Mouse (Mus musculus): ENCODE results near the gene Col16a1.

- TF ChIP-seq POLR2A (IDR thresholded peaks at IDR 0.05; ENCODE audit: low read depth, low read length) (no peak), CTCF (IDR thresholded peaks at IDR 0.05; ENCODE audit: borderline replicate concordance, insufficient read depth, low read length) (no peak)
These were observed 100.8 kb downstream of the Col16a1 start for GRCm38 (mm10) chr4:130148405-130148804.

Data from embryonic fibroblast, embryonic 13.5 days (primary cell).